Mouse (Mus musculus): ENCODE results near the gene Pom121l2. TPM values are rescaled to one million over a fixed set of nuclear protein-coding genes. Genes with fewer than 3 reads are reported as not detected.
A peak's percentile ranks its signal among the peaks of the same experiment; 100 is the strongest.

Gene Pom121l2
- total and polyA plus RNA-seq, 2 experiments from 2014 or later, result not detected

GRCm38 (mm10) chr13:22026058-22027031 lies 45.4 kb downstream of the Pom121l2 start:
- no peaks in the 10 kb centered on the region for H3K27me3 ChIP-seq (ENCODE audit: insufficient read depth, low read length)
- no peak for TF ChIP-seq CTCF (IDR thresholded peaks at IDR 0.05; ENCODE audit: low read depth)
- no peak overlapping the region for H3K27ac ChIP-seq
- ATAC-seq, result peak; percentile 74; the same call in 1 of the 2 replicates
- 0 out of 2 replicates have a peak, but pooled peaks cover 3% of the 10 kb centered on the region for H3K4me1 ChIP-seq (ENCODE audit: insufficient read depth, low read length)
- peak overlapping the region; percentile 56 for H3K9ac ChIP-seq (replicated peaks; ENCODE audit: low read length)
- no peaks in the 10 kb centered on the region for H3K9me3 ChIP-seq (ENCODE audit: low read length)
- no peaks in the 10 kb centered on the region for H3K36me3 ChIP-seq (ENCODE audit: insufficient read depth, low read length)
- 1% methylated on average over 35 of the region's 35 CpGs for WGBS
- peak; percentile 92 for DNase-seq (ENCODE audit: low spot score)
- peak overlapping the region; percentile 51 for H3K4me3 ChIP-seq (ENCODE audit: low read length)
- H3K4me2 ChIP-seq (ENCODE audit: low read depth, low read length), result peak overlapping the region; percentile 74

GRCm38 (mm10) chr13:22028673-22029460 lies 47.9 kb downstream of the Pom121l2 start:
- Histone ChIP-seq H3K27me3 (ENCODE audit: insufficient read depth, low read length) (no peaks in the 10 kb centered on the region), H3K4me1 (ENCODE audit: insufficient read depth, low read length) (no peaks in the 10 kb centered on the region), H3K36me3 (ENCODE audit: insufficient read depth, low read length) (no peaks in the 10 kb centered on the region), H3K27ac (peak overlapping the region; percentile 37; the same call in 1 of the 2 replicates), H3K9me3 (ENCODE audit: low read length) (no peaks in the 10 kb centered on the region), H3K4me3 (ENCODE audit: low read length) (peak overlapping the region; percentile 53), H3K9ac (replicated peaks; ENCODE audit: low read length) (peak overlapping the region; percentile 60), H3K4me2 (ENCODE audit: low read depth, low read length) (peak overlapping the region; percentile 61)
- ATAC-seq, result peak; percentile 78
- peak; percentile 96 for TF ChIP-seq CTCF (IDR thresholded peaks at IDR 0.05; ENCODE audit: low read depth)
- peak; percentile 94 for DNase-seq (ENCODE audit: low spot score)
- WGBS, result under 1% methylated on average over 40 of the region's 40 CpGs

GRCm38 (mm10) chr13:22029928-22030327 lies 48.9 kb downstream of the Pom121l2 start:
- no peak overlapping the region for H3K9ac ChIP-seq (replicated peaks; ENCODE audit: low read length)
- 38% methylated on average over 8 of the region's 8 CpGs for WGBS
- H3K4me1 ChIP-seq (ENCODE audit: insufficient read depth, low read length), result no peaks in the 10 kb centered on the region
- no peak overlapping the region for H3K27ac ChIP-seq
- DNase-seq (ENCODE audit: low spot score), result peak; percentile 35
- H3K27me3 ChIP-seq (ENCODE audit: insufficient read depth, low read length), result no peaks in the 10 kb centered on the region
- no peak for TF ChIP-seq CTCF (IDR thresholded peaks at IDR 0.05; ENCODE audit: low read depth)
- no peak overlapping the region for H3K4me3 ChIP-seq (ENCODE audit: low read length)
- no peak for ATAC-seq
- H3K4me2 ChIP-seq (ENCODE audit: low read depth, low read length), result 0 out of 2 replicates have a peak overlapping the region, but pooled peaks have one; percentile 61
- no peaks in the 10 kb centered on the region for H3K36me3 ChIP-seq (ENCODE audit: insufficient read depth, low read length)
- no peaks in the 10 kb centered on the region for H3K9me3 ChIP-seq (ENCODE audit: low read length)

- WGBS, result 11% methylated on average over 4 of the region's 4 CpGs
- no peak for ATAC-seq
- Histone ChIP-seq H3K9ac (replicated peaks; ENCODE audit: low read length) (no peak overlapping the region), H3K4me2 (ENCODE audit: low read depth, low read length) (no peak overlapping the region), H3K4me1 (ENCODE audit: insufficient read depth, low read length) (no peaks in the 10 kb centered on the region), H3K36me3 (ENCODE audit: insufficient read depth, low read length) (no peaks in the 10 kb centered on the region), H3K27ac (no peak overlapping the region), H3K27me3 (ENCODE audit: insufficient read depth, low read length) (no peaks in the 10 kb centered on the region), H3K4me3 (ENCODE audit: low read length) (no peak overlapping the region), H3K9me3 (ENCODE audit: low read length) (no peaks in the 10 kb centered on the region)
- TF ChIP-seq CTCF (IDR thresholded peaks at IDR 0.05; ENCODE audit: low read depth), result peak; percentile 54
- peak; percentile 72 for DNase-seq (ENCODE audit: low spot score)
Observed at GRCm38 (mm10) chr13:22030493-22030892, 49.5 kb downstream of the Pom121l2 start.

- H3K4me3 ChIP-seq (ENCODE audit: low read length), result no peak overlapping the region
Observed at GRCm38 (mm10) chr13:22033741-22034442, 52.9 kb downstream of the Pom121l2 start.

More at GRCm38 (mm10) chr13:22033741-22034442, 52.9 kb downstream of the Pom121l2 start:
- WGBS, result 56% methylated on average over 5 of the region's 5 CpGs
- DNase-seq (ENCODE audit: low spot score), result no peak
- no peaks in the 10 kb centered on the region for H3K9me3 ChIP-seq (ENCODE audit: low read length)
- peaks cover 6% of the 10 kb centered on the region; the same call in 1 of the 2 replicates for H3K4me1 ChIP-seq (ENCODE audit: insufficient read depth, low read length)
- H3K9ac ChIP-seq (replicated peaks; ENCODE audit: low read length), result no peak overlapping the region
- peak overlapping the region; percentile 59; the same call in 1 of the 2 replicates for H3K4me2 ChIP-seq (ENCODE audit: low read depth, low read length)
- no peak for TF ChIP-seq CTCF (IDR thresholded peaks at IDR 0.05; ENCODE audit: low read depth)
- H3K36me3 ChIP-seq (ENCODE audit: insufficient read depth, low read length), result no peaks in the 10 kb centered on the region
- no peak overlapping the region for H3K27ac ChIP-seq
- H3K27me3 ChIP-seq (ENCODE audit: insufficient read depth, low read length), result no peaks in the 10 kb centered on the region
- no peak for ATAC-seq

Data from hindbrain, postnatal 0 days (tissue).